Mouse (Mus musculus) thymus, postnatal 4 days (tissue): ENCODE results near the gene Gm9970.

Experiments
- DNase-seq: peaks from one replicate; pipeline ENCODE4 v3.0.0; 2021

The Gm9970 gene

DNA sequence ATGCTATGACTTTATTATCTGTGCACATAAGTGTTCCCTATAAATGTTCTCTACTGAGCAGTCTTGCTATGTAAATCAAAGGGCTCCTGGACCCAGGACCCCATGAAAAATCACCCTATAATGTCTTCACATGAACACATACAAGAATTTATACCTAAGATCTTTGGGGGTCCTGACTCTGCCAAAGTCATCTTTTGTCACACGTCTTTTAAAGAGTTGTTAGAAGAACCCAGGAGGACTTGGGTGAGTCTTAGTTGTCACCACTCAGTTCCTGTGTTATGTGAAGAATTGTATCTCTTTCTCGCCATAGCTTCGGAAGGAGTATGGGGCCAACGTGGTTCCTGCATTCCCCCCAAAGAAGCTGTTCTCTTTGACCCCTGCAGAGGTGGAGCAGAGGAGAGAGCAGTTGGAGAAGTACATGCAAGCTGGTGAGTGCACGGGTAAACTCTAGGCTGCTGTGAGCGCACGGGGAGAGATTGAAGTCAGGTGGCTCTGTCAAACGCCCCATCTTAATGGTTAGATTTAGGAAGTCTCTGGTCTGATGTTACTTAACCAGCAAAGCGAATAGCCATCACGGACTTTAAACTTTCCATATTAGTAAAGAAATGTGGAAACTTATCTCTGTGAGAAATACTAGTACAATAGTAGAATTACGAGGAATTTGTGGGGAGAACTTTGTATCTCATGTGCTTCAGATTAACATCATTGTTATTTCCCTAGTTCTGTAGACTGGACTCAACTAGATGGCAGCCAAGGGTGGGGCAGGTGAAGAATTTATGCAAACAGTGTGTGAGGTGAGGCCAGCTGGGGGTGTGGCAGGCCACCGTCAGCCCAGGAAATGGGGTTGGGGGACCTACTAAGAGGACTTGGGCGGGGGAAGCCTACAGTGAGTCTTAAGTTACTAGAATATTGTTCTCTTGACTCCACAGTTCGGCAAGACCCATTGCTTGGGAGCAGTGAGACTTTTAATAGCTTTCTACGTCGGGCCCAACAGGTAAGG lies 46.2 kb downstream of the Gm9970 start:
- DNase-seq: no peak

- DNase-seq: no peak
Measured at GRCm38 (mm10) chr5:31193631-31194281, 47.3 kb downstream of the Gm9970 start.

DNA sequence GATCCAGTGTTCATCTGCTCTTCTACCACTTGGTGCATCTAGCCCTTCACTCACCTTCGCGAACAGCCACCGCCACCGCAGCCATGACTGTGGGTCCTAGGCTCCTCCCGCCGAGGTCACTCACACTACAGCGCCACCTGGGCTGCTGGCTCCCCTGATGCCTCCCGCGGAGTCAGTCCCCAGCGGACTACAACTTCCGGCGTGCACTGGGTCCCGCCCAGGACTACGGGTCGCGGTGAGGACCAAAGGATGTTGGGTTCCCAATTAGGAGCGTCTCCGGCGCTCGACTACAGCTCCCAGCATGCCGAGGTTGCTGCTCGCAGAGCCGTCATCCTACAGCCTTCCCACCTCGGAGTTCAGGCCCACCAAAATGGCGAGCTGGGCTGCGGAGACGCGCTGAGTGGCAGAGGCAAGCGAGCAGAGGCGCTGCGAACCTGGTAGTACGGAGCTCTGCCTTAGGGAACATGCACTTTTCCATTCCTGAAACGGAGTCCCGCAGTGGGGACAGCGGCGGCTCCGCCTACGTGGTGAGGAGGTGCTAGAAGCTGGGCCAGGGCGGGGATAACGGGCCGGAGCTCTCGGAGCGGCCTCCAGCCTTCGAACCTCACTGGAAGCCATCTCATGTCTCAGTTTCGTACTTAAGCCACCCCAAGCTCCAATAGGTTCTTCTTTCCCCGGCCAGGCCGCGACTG lies 47.9 kb downstream of the Gm9970 start, which contains the start of the genes Snx17 and Eif2b4:
TSS of gene Snx17 (plus strand) at position 289 of the 692 bp plus-strand sequence.
TSS of gene Eif2b4 (minus strand) at position 492 of the 692 bp plus-strand sequence.
- DNase-seq: peak; percentile 99

- no peak for DNase-seq
Measured at GRCm38 (mm10) chr5:31192045-31192938, 48.7 kb downstream of the Gm9970 start.
